Mouse (Mus musculus) testis, postnatal 14 days (tissue): ENCODE results near the gene Clcn6.

Experiments
- DNase-seq: peaks from one replicate; pipeline ENCODE4 v3.0.0; 2021; ENCODE audit warnings: low spot score

The Clcn6 gene

GRCm38 (mm10) chr4:148040029-148040830 is 1.6 kb upstream of the Clcn6 start:
- no peak for DNase-seq

GRCm38 (mm10) chr4:148039254-148040028 is 820 bp upstream of the Clcn6 start:
- DNase-seq, result no peak

- DNase-seq, result no peak
These were observed 482 bp downstream of the Clcn6 start for GRCm38 (mm10) chr4:148038079-148038599.

GRCm38 (mm10) chr4:148035440-148035839 is 3.2 kb downstream of the Clcn6 start:
- no peak for DNase-seq

GRCm38 (mm10) chr4:148033858-148034410 is 4.7 kb downstream of the Clcn6 start:
- no peak for DNase-seq

GRCm38 (mm10) chr4:148030506-148030905 is 8.1 kb downstream of the Clcn6 start:
- DNase-seq, result no peak

- no peak for DNase-seq
These were observed 9.3 kb downstream of the Clcn6 start for GRCm38 (mm10) chr4:148029297-148029696.

- DNase-seq, result no peak
These were observed 14.6 kb downstream of the Clcn6 start for GRCm38 (mm10) chr4:148024003-148024402.

- no peak for DNase-seq
These were observed 20.2 kb downstream of the Clcn6 start for GRCm38 (mm10) chr4:148018410-148018809.

- DNase-seq, result no peak
These were observed 21.6 kb downstream of the Clcn6 start for GRCm38 (mm10) chr4:148016981-148017380.

GRCm38 (mm10) chr4:148015418-148015817 is 23.2 kb downstream of the Clcn6 start:
- no peak for DNase-seq

- DNase-seq, result no peak
These were observed 26.4 kb downstream of the Clcn6 start for GRCm38 (mm10) chr4:148012216-148012615.

GRCm38 (mm10) chr4:148011332-148011731 is 27.3 kb downstream of the Clcn6 start:
- DNase-seq, result no peak

GRCm38 (mm10) chr4:148009641-148010040 is 29.0 kb downstream of the Clcn6 start:
- no peak for DNase-seq

GRCm38 (mm10) chr4:148008412-148008811 is 30.2 kb downstream of the Clcn6 start:
- DNase-seq, result no peak

- DNase-seq, result no peak
These were observed 34.3 kb downstream of the Clcn6 start for GRCm38 (mm10) chr4:148004361-148004760.

- DNase-seq, result no peak
These were observed 36.8 kb downstream of the Clcn6 start for GRCm38 (mm10) chr4:148001866-148002265.

- DNase-seq, result no peak
These were observed 37.4 kb downstream of the Clcn6 start for GRCm38 (mm10) chr4:148001013-148001789.

GRCm38 (mm10) chr4:148000202-148000772 is 38.3 kb downstream of the Clcn6 start, which contains the start of gene Nppa:
Nppa (plus strand) TSS chr4:148000722.
- DNase-seq, result no peak

- DNase-seq, result no peak
These were observed 43.3 kb downstream of the Clcn6 start for GRCm38 (mm10) chr4:147995311-147995710.

GRCm38 (mm10) chr4:147993571-147994095 is 45.0 kb downstream of the Clcn6 start:
- DNase-seq, result no peak
